Mouse (Mus musculus): ENCODE data around the gene Gm4881. TPM values are rescaled to one million over a fixed set of nuclear protein-coding genes. Genes with fewer than 3 reads are reported as not detected.

Gene Gm4881
- not detected in 2 replicates for polyA plus RNA-seq (2015; fragmentation: Nextera tagmentation; extraction: Ambion mirVana)

GRCm38 (mm10) chr7:24944257-24944950 lies at the start of gene Gm4881:
Gene Gm4881 (minus strand): TSS chr7:24944494.

GRCm38 (mm10) chr7:24971972-24972893 lies 27.9 kb upstream of the Gm4881 start, which contains the start of gene Rabac1:
Gene Rabac1 (minus strand): TSS chr7:24972754.

GRCm38 (mm10) chr7:24902630-24903443 lies 41.5 kb downstream of the Gm4881 start, which contains the start of gene Arhgef1:
Gene Arhgef1 (plus strand): TSS chr7:24902912.

GRCm38 (mm10) chr7:24897224-24897623 lies 47.1 kb downstream of the Gm4881 start, which contains the start of gene Cd79a:
Gene Cd79a (plus strand): TSS chr7:24897381.

GRCm38 (mm10) chr7:24883896-24884692 lies 60.2 kb downstream of the Gm4881 start, which contains the start of gene Rps19:
Gene Rps19 (plus strand): TSS chr7:24884371.

Small RNA genes within 50 kb of the gene (microRNA-seq; reads per million reads assigned to microRNA genes)
- gene Mir7046 (ENCODE audit: borderline replicate concordance, insufficient number of aligned reads) (not detected), gene Mir7047 (ENCODE audit: borderline replicate concordance, insufficient number of aligned reads) (not detected)

Other genes with a start within 250 kb of the Gm4881 start
- gene BC049730, start 235.3 kb downstream of the Gm4881 start, polyA plus RNA-seq (2015; fragmentation: Nextera tagmentation; extraction: Ambion mirVana): not detected in 2 replicates
- gene Gm4763, start 217.6 kb downstream of the Gm4881 start, polyA plus RNA-seq (2015; fragmentation: Nextera tagmentation; extraction: Ambion mirVana): not detected in 2 replicates
- 0.63 and 0.84 TPM in 2 replicates for gene Cd177, start 184.2 kb downstream of the Gm4881 start, polyA plus RNA-seq (2015; fragmentation: Nextera tagmentation; extraction: Ambion mirVana)
- gene Ceacam10, start 167.3 kb downstream of the Gm4881 start, polyA plus RNA-seq (2015; fragmentation: Nextera tagmentation; extraction: Ambion mirVana): 0.36 and 0.82 TPM in 2 replicates
- gene Gm9844, start 82.3 kb downstream of the Gm4881 start, polyA plus RNA-seq (2015; fragmentation: Nextera tagmentation; extraction: Ambion mirVana): 9.4 and 19.0 TPM in 2 replicates
- gene Lypd4, start 74.6 kb downstream of the Gm4881 start, polyA plus RNA-seq (2015; fragmentation: Nextera tagmentation; extraction: Ambion mirVana): not detected in 2 replicates
- gene Dmrtc2, start 74.4 kb downstream of the Gm4881 start, polyA plus RNA-seq (2015; fragmentation: Nextera tagmentation; extraction: Ambion mirVana): not detected in 2 replicates
- gene Rps19, start 60.1 kb downstream of the Gm4881 start, polyA plus RNA-seq (2015; fragmentation: Nextera tagmentation; extraction: Ambion mirVana): 1,981 and 2,504 TPM in 2 replicates
- 2.2 and 3.0 TPM in 2 replicates for gene Cd79a, start 47.1 kb downstream of the Gm4881 start, polyA plus RNA-seq (2015; fragmentation: Nextera tagmentation; extraction: Ambion mirVana)
- 50.7 and 65.6 TPM in 2 replicates for gene Arhgef1, start 41.6 kb downstream of the Gm4881 start, polyA plus RNA-seq (2015; fragmentation: Nextera tagmentation; extraction: Ambion mirVana)
- gene Rabac1, start 28.3 kb upstream of the Gm4881 start, polyA plus RNA-seq (2015; fragmentation: Nextera tagmentation; extraction: Ambion mirVana): 474 and 646 TPM in 2 replicates
- 55.3 and 60.0 TPM in 2 replicates for gene Atp1a3, start 61.5 kb upstream of the Gm4881 start, polyA plus RNA-seq (2015; fragmentation: Nextera tagmentation; extraction: Ambion mirVana)
- gene Grik5, start 127.9 kb upstream of the Gm4881 start, polyA plus RNA-seq (2015; fragmentation: Nextera tagmentation; extraction: Ambion mirVana): 4.1 and 5.5 TPM in 2 replicates
- 14.3 and 18.7 TPM in 2 replicates for gene Zfp574, start 128.1 kb upstream of the Gm4881 start, polyA plus RNA-seq (2015; fragmentation: Nextera tagmentation; extraction: Ambion mirVana)
- gene Pou2f2, start 235.2 kb upstream of the Gm4881 start, polyA plus RNA-seq (2015; fragmentation: Nextera tagmentation; extraction: Ambion mirVana): 4.9 and 12.6 TPM in 2 replicates